Mouse (Mus musculus) ovary, adult 10 weeks (tissue): ENCODE results near the gene Acap2. TPM values are rescaled to one million over a fixed set of nuclear protein-coding genes. Genes with fewer than 3 reads are reported as not detected.

Experiments
- polyA plus RNA-seq: library from polyadenylated mRNA; stranded (reverse); fragments of 350-450 nt; fragmentation: Illumina TruSeq; extraction: RNeasy Lipid Tissue Mini Kit (QIAGEN cat#74804); gene quantifications from one replicate; pipeline ENCODE4 v1.2.3, GENCODE M21; 2014

Gene Acap2
- polyA plus RNA-seq, result 96.6 TPM

GRCm38 (mm10) chr16:31200790-31201567 lies at the start of gene Acap2:
Gene Acap2 (minus strand): TSS chr16:31201245.

GRCm38 (mm10) chr16:31081125-31081664 lies 119.8 kb downstream of the Acap2 start, which contains the start of gene Xxylt1:
Gene Xxylt1 (minus strand): TSS chr16:31081432.

Other genes with a start within 250 kb of the Acap2 start
- 24.5 TPM for gene Xxylt1, start 119.8 kb downstream of the Acap2 start, polyA plus RNA-seq
- 262 TPM for gene Ppp1r2, start 74.0 kb upstream of the Acap2 start, polyA plus RNA-seq
- 3.3 TPM for gene Apod, start 113.6 kb upstream of the Acap2 start, polyA plus RNA-seq
- 1.3 TPM for gene Bdh1, start 221.0 kb upstream of the Acap2 start, polyA plus RNA-seq